Mouse (Mus musculus) hindbrain, postnatal 0 days (tissue): ENCODE measurements around the gene Acbd6. TPM values are rescaled to one million over a fixed set of nuclear protein-coding genes. Genes with fewer than 3 reads are reported as not detected.

ENCODE experiments used
- ATAC-seq: fragments of 200-750 bp; cut with Nextera tagmentation; 2 replicates; pipeline ENCODE4 v1.8.0; 2017; ENCODE audit warnings: mild to moderate bottlenecking, moderate TSS enrichment, moderate library complexity
- DNase-seq: peaks from one replicate; pipeline ENCODE4 v3.0.0-alpha.2; 2015; ENCODE audit warnings: low spot score
- H3K27ac ChIP-seq: fragments of 300-500 bp; sonication (generic); 2 replicates; pipeline ENCODE4 v1.5.1; 2014; ENCODE audit warnings: mild to moderate bottlenecking
- H3K27me3 ChIP-seq: fragments of 300-500 bp; sonication (generic); 2 replicates; pipeline ENCODE4 v1.6.1; 2014; ENCODE audit warnings: low read length, mixed read lengths; ENCODE audit not compliant: insufficient read depth
- H3K36me3 ChIP-seq: fragments of 300-500 bp; sonication (generic); 2 replicates; pipeline ENCODE4 v1.6.1; 2014; ENCODE audit warnings: low read length, mixed read lengths; ENCODE audit not compliant: insufficient read depth
- H3K4me1 ChIP-seq: fragments of 300-500 bp; sonication (generic); 2 replicates; pipeline ENCODE4 v1.6.1; 2014; ENCODE audit warnings: antibody characterized with exemption, low read length, mixed read lengths; ENCODE audit not compliant: insufficient read depth
- H3K4me2 ChIP-seq: fragments of 300-500 bp; sonication (generic); 2 replicates; pipeline ENCODE4 v1.6.1; 2014; ENCODE audit warnings: low read depth, mild to moderate bottlenecking, low read length, moderate library complexity, mixed read lengths
- H3K4me3 ChIP-seq: fragments of 300-500 bp; sonication (generic); 2 replicates; pipeline ENCODE4 v1.5.1; 2014; ENCODE audit warnings: low read length
- H3K9ac ChIP-seq: fragments of 300-500 bp; sonication (generic); replicated peaks from 2 replicates; pipeline ENCODE4 v1.6.1; 2014; ENCODE audit warnings: mild to moderate bottlenecking, low read length, moderate library complexity, mixed read lengths
- H3K9me3 ChIP-seq: fragments of 300-500 bp; sonication (generic); 2 replicates; pipeline ENCODE4 v1.6.1; 2016; ENCODE audit warnings: low read length, mixed read lengths
- CTCF ChIP-seq: IDR thresholded peaks from 2 replicates; pipeline ENCODE4 v1.5.1; 2016; ENCODE audit warnings: antibody characterized with exemption, control low read depth, low read depth
- WGBS: fragments of 180-500 bp; shearing (Covaris S2); extraction: QIAGEN DNeasy Blood & Tissue Kit; methylation state at CpG from one replicate; pipeline ENCODE4 v1.1.7; 2014; 5-methylcytosine and 5-hydroxymethylcytosine counted together
- polyA plus RNA-seq: library from polyadenylated mRNA; unstranded; fragments of >200 nt; fragmentation: Nextera tagmentation; extraction: Ambion mirVana; gene quantifications from 2 replicates; pipeline ENCODE4 v1.2.1, GENCODE M21; 2015
- total RNA-seq: library from RNA; depleted of rRNA; stranded (reverse); fragments of >200 nt; gene quantifications from 2 replicates; pipeline ENCODE4 v1.2.3, GENCODE M21; 2014

Gene Acbd6
- total and polyA plus RNA-seq, 2 experiments from 2014 or later, result 118 to 119 TPM

- Histone ChIP-seq H3K27me3 (peaks cover 19% of the 10 kb centered on the region; the same call in 1 of the 2 replicates), H3K4me2 (no peak overlapping the region), H3K9me3 (no peaks in the 10 kb centered on the region), H3K9ac (no peak overlapping the region), H3K4me1 (no peaks in the 10 kb centered on the region), H3K4me3 (no peak overlapping the region), H3K27ac (no peak overlapping the region), H3K36me3 (no peaks in the 10 kb centered on the region)
- 69% methylated on average over 3 of the region's 3 CpGs for WGBS
- DNase-seq, result no peak
- ATAC-seq, result no peak
- no peak for TF ChIP-seq CTCF
Observed at GRCm38 (mm10) chr1:155718851-155719250, 160.9 kb downstream of the Acbd6 start.

GRCm38 (mm10) chr1:155720006-155720405 lies 162.1 kb downstream of the Acbd6 start:
- 54% methylated on average over 5 of the region's 5 CpGs for WGBS
- Histone ChIP-seq H3K4me1 (no peaks in the 10 kb centered on the region), H3K9ac (no peak overlapping the region), H3K27me3 (peaks cover 25% of the 10 kb centered on the region), H3K4me2 (no peak overlapping the region), H3K27ac (no peak overlapping the region), H3K36me3 (no peaks in the 10 kb centered on the region), H3K9me3 (no peaks in the 10 kb centered on the region), H3K4me3 (no peak overlapping the region)
- no peak for ATAC-seq
- no peak for DNase-seq
- TF ChIP-seq CTCF, result no peak

- WGBS, result 27% methylated on average over 8 of the region's 8 CpGs
- ATAC-seq, result 0 out of 2 replicates have a peak, but pooled peaks have one; percentile 45
- no peak overlapping the region for H3K4me2 ChIP-seq
- no peak overlapping the region for H3K27ac ChIP-seq
- no peaks in the 10 kb centered on the region for H3K4me1 ChIP-seq
- no peak overlapping the region for H3K4me3 ChIP-seq
- no peak overlapping the region for H3K9ac ChIP-seq
- no peaks in the 10 kb centered on the region for H3K9me3 ChIP-seq
- peak; percentile 64 for DNase-seq
- peaks cover 25% of the 10 kb centered on the region for H3K27me3 ChIP-seq
- peak; percentile 61 for TF ChIP-seq CTCF
- H3K36me3 ChIP-seq, result no peaks in the 10 kb centered on the region
Observed at GRCm38 (mm10) chr1:155721443-155721842, 163.5 kb downstream of the Acbd6 start.

GRCm38 (mm10) chr1:155722185-155722584 lies 164.3 kb downstream of the Acbd6 start:
- Histone ChIP-seq H3K4me1 (no peaks in the 10 kb centered on the region), H3K27me3 (peaks cover 25% of the 10 kb centered on the region), H3K27ac (no peak overlapping the region), H3K9ac (no peak overlapping the region), H3K9me3 (no peaks in the 10 kb centered on the region), H3K4me3 (no peak overlapping the region; the same call in 1 of the 2 replicates), H3K4me2 (0 out of 2 replicates have a peak overlapping the region, but pooled peaks have one; percentile 21), H3K36me3 (no peaks in the 10 kb centered on the region)
- TF ChIP-seq CTCF, result no peak
- ATAC-seq, result no peak
- DNase-seq, result peak; percentile 55
- WGBS, result 2% methylated on average over 13 of the region's 13 CpGs

- Histone ChIP-seq H3K27me3 (peaks cover 42% of the 10 kb centered on the region), H3K4me3 (no peak overlapping the region), H3K36me3 (no peaks in the 10 kb centered on the region), H3K9me3 (no peaks in the 10 kb centered on the region), H3K9ac (no peak overlapping the region), H3K27ac (no peak overlapping the region), H3K4me1 (no peaks in the 10 kb centered on the region), H3K4me2 (no peak overlapping the region)
- 71% methylated on average over 3 of the region's 3 CpGs for WGBS
- DNase-seq (no peak), ATAC-seq (no peak)
- no peak for TF ChIP-seq CTCF
Observed at GRCm38 (mm10) chr1:155724301-155724700, 166.4 kb downstream of the Acbd6 start.

GRCm38 (mm10) chr1:155725876-155726275 lies 168.0 kb downstream of the Acbd6 start:
- H3K9me3 ChIP-seq, result no peaks in the 10 kb centered on the region
- DNase-seq (no peak), ATAC-seq (no peak)
- no peak overlapping the region for H3K27ac ChIP-seq
- peaks cover 56% of the 10 kb centered on the region for H3K27me3 ChIP-seq
- no peaks in the 10 kb centered on the region for H3K4me1 ChIP-seq
- H3K4me2 ChIP-seq, result no peak overlapping the region
- H3K4me3 ChIP-seq, result no peak overlapping the region
- 57% methylated on average over 2 of the region's 2 CpGs for WGBS
- TF ChIP-seq CTCF, result no peak
- no peaks in the 10 kb centered on the region for H3K36me3 ChIP-seq
- no peak overlapping the region for H3K9ac ChIP-seq

- Histone ChIP-seq H3K36me3 (no peaks in the 10 kb centered on the region), H3K4me3 (no peak overlapping the region), H3K27me3 (peaks cover 64% of the 10 kb centered on the region), H3K4me2 (no peak overlapping the region), H3K4me1 (no peaks in the 10 kb centered on the region), H3K9ac (no peak overlapping the region), H3K27ac (no peak overlapping the region), H3K9me3 (no peaks in the 10 kb centered on the region)
- 30% methylated on average over 10 of the region's 10 CpGs for WGBS
- no peak for TF ChIP-seq CTCF
- DNase-seq (no peak), ATAC-seq (no peak)
Observed at GRCm38 (mm10) chr1:155727830-155728229, 169.9 kb downstream of the Acbd6 start.
